In genomic region chr1:63246862-63247521, GRCm38 (mm10) we compare ENCODE assay signal across 11 mouse cellular contexts. TPM values are rescaled to one million over a fixed set of nuclear protein-coding genes. Genes with fewer than 3 reads are reported as not detected.
DNase-seq lines count a peak whose midpoint lies in the region; ATAC-seq and TF ChIP-seq lines count a peak whose summit lies in the region.
"Had no signal": no experiment of that assay in that cellular context is flagged by ENCODE, and none has a peak within 500 bp of the region (broad histone marks: within the 10 kb centered on the region; RNA-seq: fewer than 3 reads in every experiment).

No protein-coding gene starts in this region.

- H3K79me2 ChIP-seq in heart, adult 2 months (replicated peaks; ENCODE audit: control insufficient read depth, insufficient read depth, low read length), result no peaks in the 10 kb centered on the region

- no peak for TF ChIP-seq CTCF in heart, adult 2 months (IDR thresholded peaks at IDR 0.05)
- no peak for TF ChIP-seq CTCF in layer of hippocampus, adult 2 months (conservative IDR thresholded peaks at IDR 0.05)

- DNase-seq in heart, embryonic 10.5 days (ENCODE audit: low spot score), result peak; percentile 81
- no peak for DNase-seq in heart, adult 2 months
- peak; percentile 84 for DNase-seq in ES-E14 (ENCODE audit: low read depth, low spot score)
- peak; percentile 89 for DNase-seq in mesoderm, embryonic 11.5 days (ENCODE audit: low read depth, low spot score)
- DNase-seq in layer of hippocampus, adult 2 months (ENCODE audit: low spot score in 2 of 2), result no peak
- DNase-seq in testis, postnatal 14 days (ENCODE audit: low spot score), result no peak
- no peak for DNase-seq in left cerebral cortex, adult 18-20 months (ENCODE audit: low spot score in 2 of 2)
- DNase-seq: gastrocnemius, postnatal 36 days; right cerebral cortex, postnatal 4 days had no signal

- H3K36me3 ChIP-seq in heart, embryonic 10.5 days, result no peaks in the 10 kb centered on the region
- H3K36me3 ChIP-seq in heart, adult 2 months (ENCODE audit: control insufficient read depth, insufficient read depth, low read length), result no peaks in the 10 kb centered on the region
- H3K36me3 ChIP-seq in ES-E14 (ENCODE audit: control insufficient read depth, insufficient read depth, low read length, poor library complexity, severe bottlenecking), result peaks cover 2% of the 10 kb centered on the region; the same call in 1 of the 2 replicates
- no peaks in the 10 kb centered on the region for H3K36me3 ChIP-seq in forebrain, embryonic 16.5 days (ENCODE audit: control insufficient read depth, insufficient read depth)
- H3K36me3 ChIP-seq: liver, embryonic 15.5 days had no signal

- ATAC-seq in forebrain, embryonic 16.5 days, result peak; percentile 67

- peak overlapping the region; percentile 69 for H3K27ac ChIP-seq in heart, embryonic 10.5 days
- H3K27ac ChIP-seq in heart, adult 2 months, result no peak overlapping the region
- peak overlapping the region; percentile 82 for H3K27ac ChIP-seq in ES-E14 (ENCODE audit: insufficient read depth, low read depth, low read length, poor library complexity, severe bottlenecking)
- no peak overlapping the region for H3K27ac ChIP-seq in forebrain, embryonic 16.5 days (ENCODE audit: low read length)
- no peak overlapping the region for H3K27ac ChIP-seq in layer of hippocampus, adult 2 months
- H3K27ac ChIP-seq: liver, embryonic 15.5 days had no signal

- 3% methylated on average over 16 of the region's 16 CpGs for WGBS in heart, embryonic 10.5 days
- WGBS in heart, adult 2 months, result 7% methylated on average over 16 of the region's 16 CpGs
- 2% methylated on average over 16 of the region's 16 CpGs for WGBS in forebrain, embryonic 16.5 days

- peaks cover 57% of the 10 kb centered on the region for H3K27me3 ChIP-seq in heart, embryonic 10.5 days (ENCODE audit: insufficient read depth, poor library complexity, severe bottlenecking)
- peaks cover 19% of the 10 kb centered on the region for H3K27me3 ChIP-seq in heart, adult 2 months (ENCODE audit: control insufficient read depth, insufficient read depth, low read length)
- H3K27me3 ChIP-seq in forebrain, embryonic 16.5 days (replicated peaks; ENCODE audit: control insufficient read depth, insufficient read depth, low read length), result peaks cover 30% of the 10 kb centered on the region

- intact Hi-C loops in heart, adult 2 months (cut with DNase I), result no loop called here

- peaks cover 7% of the 10 kb centered on the region; the same call in 1 of the 2 replicates for H3K4me1 ChIP-seq in heart, embryonic 10.5 days
- no peaks in the 10 kb centered on the region for H3K4me1 ChIP-seq in heart, adult 2 months (ENCODE audit: control insufficient read depth, insufficient read depth, low read length)
- peaks cover 0 to 1% of the 10 kb centered on the region in 2 experiments; a peak in 1 of 4 replicates for H3K4me1 ChIP-seq in ES-E14 (ENCODE audit: control insufficient read depth in 2 of 2, insufficient read depth in 2 of 2, low read length in 2 of 2, poor library complexity in 1 of 2)
- peaks cover 6% of the 10 kb centered on the region for H3K4me1 ChIP-seq in forebrain, embryonic 16.5 days (replicated peaks; ENCODE audit: control insufficient read depth, insufficient read depth, low read length)
- H3K4me1 ChIP-seq: liver, embryonic 15.5 days had no signal

- no peak for TF ChIP-seq POLR2A in heart, adult 2 months (IDR thresholded peaks at IDR 0.05; ENCODE audit: insufficient read depth, low read depth, low read length)

- H3K4me3 ChIP-seq in heart, embryonic 10.5 days, result peak overlapping the region; percentile 58
- no peak overlapping the region for H3K4me3 ChIP-seq in heart, adult 2 months
- peak overlapping the region; percentile 18 to 40; a peak in 3 of 4 replicates for H3K4me3 ChIP-seq in ES-E14 (ENCODE audit: insufficient read depth in 1 of 2, low read depth in 1 of 2, low read length in 2 of 2, poor library complexity in 1 of 2, severe bottlenecking in 1 of 2)
- H3K4me3 ChIP-seq in forebrain, embryonic 16.5 days (replicated peaks; ENCODE audit: low read length), result no peak overlapping the region
- no peak overlapping the region for H3K4me3 ChIP-seq in layer of hippocampus, adult 2 months
- H3K4me3 ChIP-seq: liver, embryonic 15.5 days had no signal

- no peak for TF ChIP-seq EP300 in heart, adult 2 months (IDR thresholded peaks at IDR 0.05; ENCODE audit: insufficient read depth, low read depth, low read length)

- H3K9ac ChIP-seq in heart, adult 2 months (ENCODE audit: low read depth, low read length), result no peak overlapping the region
- peak overlapping the region; percentile 61; the same call in 1 of the 2 replicates for H3K9ac ChIP-seq in ES-E14 (ENCODE audit: insufficient read depth, low read depth, low read length, poor library complexity, severe bottlenecking)
- no peak overlapping the region for H3K9ac ChIP-seq in forebrain, embryonic 16.5 days (replicated peaks; ENCODE audit: low read depth, low read length)
- H3K9ac ChIP-seq: liver, embryonic 15.5 days had no signal

- in situ Hi-C loops in ES-E14 (cut with MboI; ENCODE audit: low sequenced_read_pairs in 2 of 2, unreplicated experiment in 2 of 2), result no loop called here

- H3K4me2 ChIP-seq in forebrain, embryonic 16.5 days (ENCODE audit: low read length), result peak overlapping the region; percentile 8
- H3K4me2 ChIP-seq: liver, embryonic 15.5 days had no signal

- no peaks in the 10 kb centered on the region for H3K9me3 ChIP-seq in heart, embryonic 10.5 days
- H3K9me3 ChIP-seq in ES-E14 (ENCODE audit: control insufficient read depth, insufficient read depth, low read depth, low read length), result no peaks in the 10 kb centered on the region
- no peaks in the 10 kb centered on the region for H3K9me3 ChIP-seq in forebrain, embryonic 16.5 days (ENCODE audit: control insufficient read depth, low read length)
- H3K9me3 ChIP-seq: liver, embryonic 15.5 days had no signal

TF ChIP-seq in ES-E14, 5 proteins besides CTCF, POLR2A, EP300 and RAD21:
- TF ChIP-seq HCFC1 (IDR thresholded peaks at IDR 0.05; ENCODE audit: borderline replicate concordance, insufficient read depth, low read length) (0 out of 2 replicates have a peak, but pooled peaks have one; percentile 30), CHD2 (IDR thresholded peaks at IDR 0.05; ENCODE audit: low read depth, low read length) (no peak), ZNF384 (IDR thresholded peaks at IDR 0.05; ENCODE audit: low read depth, low read length) (peak; percentile 100), ZC3H11A (IDR thresholded peaks at IDR 0.05; ENCODE audit: borderline replicate concordance, low read depth, low read length) (no peak), MAFK (IDR thresholded peaks at IDR 0.05; ENCODE audit: insufficient read depth, low read depth, low read length) (no peak)

RNA-seq across cellular contexts. Expression of gene Zdbf2, which starts 26.1 kb away (rescaled TPM):
- polyA plus RNA-seq in heart, embryonic 10.5 days (2016; fragmentation: Nextera tagmentation; extraction: Ambion mirVana), result 11.4 and 11.9 TPM in 2 replicates
- under 1 TPM; 0.29 to 0.41 TPM for total RNA-seq in heart, adult 2 months (2021)
- polyA plus RNA-seq in heart, adult 2 months (2012; rRNA removed), result 0.04 and 0.23 TPM in 2 replicates
- 25.6 and 43.2 TPM in 2 replicates for total RNA-seq in ES-E14 (2012; rRNA removed)
- 24.4 and 29.0 TPM in 2 replicates for polyA plus RNA-seq in forebrain, embryonic 16.5 days (2015; fragmentation: Nextera tagmentation; extraction: Ambion mirVana)
- total RNA-seq in layer of hippocampus, adult 2 months (2021), result 10 to 100 TPM; 13.0 to 17.3 TPM
- total RNA-seq in left cerebral cortex, adult 18-20 months (2021), result 10 to 100 TPM; 12.9 to 23.3 TPM

RNA-seq across cellular contexts. Expression of gene Gpr1, which starts 32.6 kb away (rescaled TPM):
- polyA plus RNA-seq in heart, embryonic 10.5 days (2016; fragmentation: Nextera tagmentation; extraction: Ambion mirVana), result 0.15 and 0.34 TPM in 2 replicates
- total RNA-seq in heart, adult 2 months (2021), result under 1 TPM; 0.16 to 0.50 TPM
- polyA plus RNA-seq in heart, adult 2 months (2012; rRNA removed), result 0.31 and 0.88 TPM in 2 replicates
- total RNA-seq in ES-E14 (2012; rRNA removed), result 1.3 and 2.2 TPM in 2 replicates
- polyA plus RNA-seq in forebrain, embryonic 16.5 days (2015; fragmentation: Nextera tagmentation; extraction: Ambion mirVana), result 0.36 and 0.56 TPM in 2 replicates
- total RNA-seq in layer of hippocampus, adult 2 months (2021), result under 1 TPM; 0.49 to 0.61 TPM
- under 1 TPM; 0.53 to 0.73 TPM for total RNA-seq in left cerebral cortex, adult 18-20 months (2021)

Comparison
In these comparisons a context has a peak if more than half of its experiments do, and no peak if none do; other contexts are left out.
1. DNase-seq: peak in heart, embryonic 10.5 days (single experiment), ES-E14 (single experiment) and mesoderm, embryonic 11.5 days (single experiment); none in heart, adult 2 months (0 of 2), layer of hippocampus, adult 2 months (0 of 2), testis, postnatal 14 days (single experiment) and left cerebral cortex, adult 18-20 months (0 of 2).
2. H3K27ac ChIP-seq: peak in heart, embryonic 10.5 days (single experiment) and ES-E14 (single experiment); none in heart, adult 2 months (single experiment), forebrain, embryonic 16.5 days (single experiment) and layer of hippocampus, adult 2 months (single experiment).
3. H3K4me3 ChIP-seq: peak in heart, embryonic 10.5 days (single experiment) and ES-E14 (2 of 2); none in heart, adult 2 months (single experiment), forebrain, embryonic 16.5 days (single experiment) and layer of hippocampus, adult 2 months (single experiment).
4. RNA of gene Zdbf2, which starts 26.1 kb away (total RNA-seq): 25.6 to 43.2 TPM in ES-E14, 12.9 to 23.3 TPM in left cerebral cortex, adult 18-20 months and 13.0 to 17.3 TPM in layer of hippocampus, adult 2 months; 0.29 to 0.41 TPM in heart, adult 2 months; every median in the first group is over 4 times any median in the second.